Mouse (Mus musculus) lung, adult 2 months (tissue): ENCODE data around the gene Sidt1. TPM values are rescaled to one million over a fixed set of nuclear protein-coding genes. Genes with fewer than 3 reads are reported as not detected.

ENCODE experiments used
- DNase-seq: peaks from one replicate; pipeline ENCODE4 v3.0.0; 2022
- H3K4me1 ChIP-seq: fragments of 200-500 bp; 2 replicates; pipeline ENCODE4 v1.6.1; 2011; ENCODE audit warnings: low read length; ENCODE audit not compliant: control insufficient read depth, insufficient read depth
- H3K4me3 ChIP-seq: fragments of 200-500 bp; replicated peaks from 2 replicates; pipeline ENCODE3; 2011; ENCODE audit warnings: low read depth, mild to moderate bottlenecking, control low read depth, low read length; ENCODE audit errors: extremely low read depth
- CTCF ChIP-seq: fragments of 200-500 bp; IDR thresholded peaks from 2 replicates; pipeline ENCODE4 v1.5.1; 2011; ENCODE audit warnings: mild to moderate bottlenecking, low read length, control low read depth; ENCODE audit not compliant: insufficient read depth
- POLR2A ChIP-seq: fragments of 200-500 bp; IDR thresholded peaks from 2 replicates; pipeline ENCODE4 v1.6.1; 2011; ENCODE audit warnings: low read depth, mild to moderate bottlenecking, control low read depth, low read length, borderline replicate concordance; ENCODE audit errors: extremely low read depth
- WGBS: fragments of 180-500 bp; shearing (Covaris S2); methylation state at CpG from one replicate; pipeline ENCODE4 v1.1.7; 2018; 5-methylcytosine and 5-hydroxymethylcytosine counted together
- polyA plus RNA-seq: library from polyadenylated mRNA; depleted of rRNA; stranded (reverse); fragments of >200 nt; gene quantifications from 2 replicates; pipeline ENCODE4 v1.2.3, GENCODE M21; 2012

Gene Sidt1
- polyA plus RNA-seq, 1 experiment = 4.3 TPM

- Histone ChIP-seq H3K4me3 (no peak overlapping the region), H3K4me1 (no peaks in the 10 kb centered on the region)
- DNase-seq = no peak
- TF ChIP-seq CTCF (no peak), POLR2A (no peak)
- 84% methylated on average over 13 of the region's 13 CpGs for WGBS
These were observed 106.2 kb downstream of the Sidt1 start for GRCm38 (mm10) chr16:44226706-44227291.

GRCm38 (mm10) chr16:44221463-44221862 is 111.5 kb downstream of the Sidt1 start:
- no peaks in the 10 kb centered on the region for H3K4me1 ChIP-seq
- H3K4me3 ChIP-seq = no peak overlapping the region
- TF ChIP-seq CTCF = no peak
- TF ChIP-seq POLR2A = no peak
- DNase-seq = no peak
- 52% methylated on average over 6 of the region's 6 CpGs for WGBS

GRCm38 (mm10) chr16:44216417-44216816 is 116.6 kb downstream of the Sidt1 start:
- no peak for DNase-seq
- no peak for TF ChIP-seq CTCF
- TF ChIP-seq POLR2A = no peak
- WGBS = 95% methylated on average over 7 of the region's 7 CpGs
- H3K4me3 ChIP-seq = no peak overlapping the region
- no peaks in the 10 kb centered on the region for H3K4me1 ChIP-seq

- Histone ChIP-seq H3K4me1 (no peaks in the 10 kb centered on the region), H3K4me3 (no peak overlapping the region)
- DNase-seq = no peak
- TF ChIP-seq POLR2A (no peak), CTCF (no peak)
- WGBS = 90% methylated on average over 9 of the region's 9 CpGs
These were observed 117.5 kb downstream of the Sidt1 start for GRCm38 (mm10) chr16:44215513-44215912.

- TF ChIP-seq POLR2A (no peak), CTCF (no peak)
- H3K4me1 ChIP-seq = no peaks in the 10 kb centered on the region
- DNase-seq = no peak
- H3K4me3 ChIP-seq = no peak overlapping the region
- WGBS = 91% methylated on average over 7 of the region's 7 CpGs
These were observed 120.3 kb downstream of the Sidt1 start for GRCm38 (mm10) chr16:44212703-44213102.

- no peaks in the 10 kb centered on the region for H3K4me1 ChIP-seq
- no peak for TF ChIP-seq POLR2A
- TF ChIP-seq CTCF = no peak
- 94% methylated on average over 1 of the region's 1 CpGs for WGBS
- DNase-seq = no peak
- no peak overlapping the region for H3K4me3 ChIP-seq
These were observed 122.0 kb downstream of the Sidt1 start for GRCm38 (mm10) chr16:44211054-44211414.

GRCm38 (mm10) chr16:44210156-44211053 is 122.6 kb downstream of the Sidt1 start:
- Histone ChIP-seq H3K4me1 (no peaks in the 10 kb centered on the region), H3K4me3 (no peak overlapping the region)
- TF ChIP-seq CTCF (no peak), POLR2A (no peak)
- whole genome bisulfite sequencing = 78% methylated on average over 10 of the region's 10 CpGs
- DNase-seq = no peak

GRCm38 (mm10) chr16:44205973-44206372 is 127.0 kb downstream of the Sidt1 start:
- no peak for DNase-seq
- Histone ChIP-seq H3K4me3 (no peak overlapping the region), H3K4me1 (no peaks in the 10 kb centered on the region)
- TF ChIP-seq CTCF = no peak
- no peak for TF ChIP-seq POLR2A
- WGBS = 85% methylated on average over 8 of the region's 8 CpGs

GRCm38 (mm10) chr16:44204331-44204730 is 128.7 kb downstream of the Sidt1 start:
- TF ChIP-seq CTCF (no peak), POLR2A (no peak)
- Histone ChIP-seq H3K4me3 (no peak overlapping the region), H3K4me1 (no peaks in the 10 kb centered on the region)
- DNase-seq = no peak
- 60% methylated on average over 6 of the region's 6 CpGs for WGBS

- WGBS = 85% methylated on average over 4 of the region's 4 CpGs
- Histone ChIP-seq H3K4me3 (no peak overlapping the region), H3K4me1 (no peaks in the 10 kb centered on the region; the same call in 1 of the 2 replicates)
- no peak for DNase-seq
- TF ChIP-seq POLR2A (no peak), CTCF (no peak)
These were observed 132.8 kb downstream of the Sidt1 start for GRCm38 (mm10) chr16:44200146-44200545.
